Mouse (Mus musculus) adrenal gland, postnatal 4 days (tissue): ENCODE results near the gene Rasl11a. TPM values are rescaled to one million over a fixed set of nuclear protein-coding genes. Genes with fewer than 3 reads are reported as not detected.

ENCODE experiments used
- DNase-seq, 2 experiments: peaks; one replicate each; pipeline ENCODE4 v3.0.0; 2021 to 2022; ENCODE audit warnings: low spot score in 2 of 2, mixed read lengths in 2 of 2
- long read RNA-seq, 2 experiments: library from polyadenylated mRNA; stranded (forward); transcript quantifications; one replicate each; pipeline ENCODE4 v2.0.0; 2021
- total RNA-seq, 2 experiments: library from RNA; stranded (reverse); gene quantifications; 2 replicates each; pipeline ENCODE4 v1.2.3; 2021

The Rasl11a gene
- total RNA-seq, result 10 to 100 TPM in 1 of 2 experiments, 1 to 10 TPM in 1; 8.5 to 18.1 TPM
- long read RNA-seq, experiment 1, transcript Rasl11a-201 (4 exons, 1,126 nt), result major isoform, 7 of 7 reads
- long read RNA-seq, experiment 1, partial matches to known transcripts, result 0 of 7 reads
- long read RNA-seq, experiment 1, other reads (novel, unspliced or antisense), result 0 of 7 reads
- long read RNA-seq, experiment 2, transcript Rasl11a-201 (4 exons, 1,126 nt), result major isoform, 31 of 35 reads
- long read RNA-seq, experiment 2, partial matches to known transcripts, result 2 of 35 reads
- long read RNA-seq, experiment 2, other reads (novel, unspliced or antisense), result 2 of 35 reads

DNA sequence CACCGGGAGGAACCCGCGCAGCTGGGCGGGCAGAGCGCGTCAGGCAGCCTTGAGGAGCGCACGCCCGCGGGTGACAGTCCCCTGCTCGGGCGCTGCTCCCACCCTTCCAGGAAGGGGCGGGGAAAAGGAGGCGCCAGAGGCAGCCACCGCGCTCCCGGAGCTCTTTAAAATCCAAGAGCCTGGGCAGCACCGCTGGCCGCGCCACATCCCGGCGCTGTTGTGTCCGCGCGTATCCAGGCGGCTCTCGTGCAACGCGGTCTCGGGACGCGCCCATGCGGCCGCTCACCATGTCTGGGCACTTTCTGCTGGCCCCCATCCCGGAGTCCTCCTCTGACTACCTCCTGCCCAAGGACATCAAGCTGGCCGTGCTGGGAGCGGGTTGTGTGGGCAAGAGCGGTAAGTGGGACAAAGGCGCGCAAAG lies at the start of gene Rasl11a:
TSS of gene Rasl11a (plus strand) at position 127 of the 421 bp plus-strand sequence.
- peak; percentile 66 to 73 for DNase-seq

DNA sequence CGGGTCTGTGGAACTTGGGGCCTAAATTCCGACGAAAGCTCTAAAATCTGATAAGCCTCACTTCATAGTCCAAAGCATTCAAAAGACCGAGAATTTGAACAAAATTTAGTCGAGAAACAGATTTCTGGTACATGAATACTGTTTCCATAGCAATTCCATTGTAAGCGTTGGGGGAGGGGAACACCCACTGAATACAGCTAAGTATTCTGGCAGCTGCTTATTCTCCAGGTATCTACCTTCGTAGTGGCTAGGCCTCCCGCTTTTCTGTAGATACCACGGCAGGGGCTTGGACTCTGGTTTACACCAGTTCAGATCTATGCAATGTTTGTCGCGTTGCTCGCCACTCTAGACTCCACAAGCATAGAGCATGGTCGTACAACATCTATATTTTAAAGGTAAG lies 49.1 kb upstream of the Rasl11a start:
- DNase-seq, result no peak

DNA sequence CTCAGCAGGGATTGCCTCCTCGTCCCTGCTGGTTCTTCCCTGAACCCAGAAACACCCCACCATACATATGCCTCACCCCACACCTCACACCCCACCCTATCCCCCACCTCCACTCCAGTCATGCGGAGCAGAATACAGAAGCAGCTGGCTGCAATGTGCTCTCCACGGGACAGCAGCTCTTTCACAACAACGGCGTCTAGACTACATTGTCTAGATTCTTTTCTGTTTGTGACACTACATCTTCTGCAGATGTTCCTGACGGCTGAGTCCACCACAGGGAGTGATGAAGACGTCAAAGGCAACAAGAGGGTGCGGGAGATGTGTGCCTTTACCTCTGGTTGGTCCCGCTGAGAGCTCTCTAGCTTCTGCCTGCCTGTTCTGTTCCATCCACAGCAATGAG lies 46.8 kb upstream of the Rasl11a start:
- DNase-seq, result no peak

DNA sequence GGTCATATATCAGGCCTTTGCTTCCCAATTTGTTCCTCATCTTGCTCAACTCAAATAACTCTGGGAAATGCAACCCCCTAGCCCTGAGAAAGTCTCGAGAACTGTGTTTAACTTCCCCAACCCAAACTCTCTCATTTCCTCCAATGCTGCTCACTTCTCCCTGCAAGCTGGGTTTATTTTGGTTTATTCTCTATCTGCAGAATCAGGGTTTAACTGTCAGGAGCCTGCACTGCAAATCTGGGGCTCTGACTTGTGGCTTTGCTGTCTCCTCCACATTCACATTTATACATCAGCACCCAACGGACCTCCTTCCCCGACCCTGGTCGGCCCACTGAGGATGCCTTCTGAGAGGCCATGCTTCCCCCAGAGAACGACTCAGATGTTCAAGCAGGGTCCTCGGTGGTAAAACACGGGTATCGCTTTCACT lies 38.9 kb upstream of the Rasl11a start:
- no peak for DNase-seq

DNA sequence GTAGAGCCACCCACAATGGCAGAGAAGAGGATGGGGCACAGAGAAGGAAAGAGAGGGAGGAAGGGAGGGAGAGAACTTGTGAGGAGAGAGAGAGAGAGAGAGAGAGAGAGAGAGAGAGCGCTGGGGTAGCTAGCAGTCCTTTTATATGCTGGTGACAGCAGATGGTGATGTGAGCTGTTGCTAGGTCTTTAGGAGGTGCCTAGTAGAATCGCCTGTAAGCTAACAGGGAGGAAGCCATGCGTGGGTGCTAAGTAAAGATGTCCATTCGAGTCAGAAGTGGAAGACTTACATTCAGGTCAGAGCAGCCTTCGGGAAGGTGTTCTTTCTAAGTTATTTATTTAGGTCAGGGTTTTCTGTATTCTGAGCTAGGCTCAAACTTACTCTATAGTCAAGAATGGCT lies 34.9 kb upstream of the Rasl11a start:
- DNase-seq, result no peak

DNA sequence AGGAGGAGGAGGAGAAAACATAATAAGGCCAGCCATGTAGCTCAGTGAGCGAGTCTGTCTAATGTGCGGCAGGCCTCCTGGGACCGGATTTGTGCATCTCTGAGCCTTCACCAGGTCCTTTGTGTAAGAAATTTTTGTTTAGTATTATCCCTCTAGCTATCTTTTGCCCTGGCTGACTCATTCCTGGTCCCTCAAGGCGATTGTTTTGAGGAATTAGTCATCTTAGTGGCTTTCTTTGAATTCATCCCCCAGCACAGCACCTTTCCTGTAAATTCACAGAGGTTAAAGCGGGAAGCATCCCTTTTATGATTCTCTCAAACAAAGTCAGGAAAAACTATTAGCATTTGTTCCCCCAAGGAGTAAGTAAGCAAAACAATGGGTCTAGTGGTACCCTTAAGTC lies 32.0 kb upstream of the Rasl11a start:
- no peak for DNase-seq

DNA sequence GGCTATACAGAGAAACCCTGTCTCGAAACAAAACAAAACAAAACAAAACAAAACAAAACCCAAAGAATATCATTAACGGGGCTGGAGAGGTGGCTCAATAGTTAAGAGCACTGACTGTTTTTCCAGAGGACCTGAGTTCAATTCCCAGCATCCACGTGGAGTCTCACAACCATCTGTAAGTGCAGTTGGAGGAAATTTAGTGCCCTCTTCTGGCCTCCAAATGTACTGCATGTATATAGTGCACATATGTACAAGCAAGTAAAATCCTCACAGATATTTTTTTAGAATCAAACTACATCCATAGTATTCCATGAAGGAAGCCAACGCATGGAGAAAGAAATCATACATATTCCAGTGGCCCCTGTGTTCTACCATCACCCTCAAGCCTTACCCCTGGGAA lies 31.4 kb upstream of the Rasl11a start:
- no peak for DNase-seq

DNA sequence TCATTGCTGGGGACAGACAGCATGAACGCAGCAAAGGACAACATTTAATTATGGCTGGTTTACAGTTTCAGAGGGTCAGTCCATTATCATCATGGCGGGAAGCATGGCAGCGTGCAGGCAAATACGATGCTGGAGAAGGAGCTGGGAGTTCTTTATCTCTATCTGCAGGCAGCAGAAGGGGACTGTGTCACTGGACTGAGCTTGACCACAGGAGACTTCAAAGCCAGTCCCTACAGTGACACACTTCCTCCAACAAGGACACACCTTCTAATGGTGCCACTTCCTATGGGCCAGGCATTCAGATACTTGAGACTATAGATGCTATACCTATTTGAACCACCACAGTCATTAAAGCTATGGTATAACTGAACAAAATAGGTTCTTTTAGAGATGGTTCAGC lies 29.5 kb upstream of the Rasl11a start:
- DNase-seq, result no peak

DNA sequence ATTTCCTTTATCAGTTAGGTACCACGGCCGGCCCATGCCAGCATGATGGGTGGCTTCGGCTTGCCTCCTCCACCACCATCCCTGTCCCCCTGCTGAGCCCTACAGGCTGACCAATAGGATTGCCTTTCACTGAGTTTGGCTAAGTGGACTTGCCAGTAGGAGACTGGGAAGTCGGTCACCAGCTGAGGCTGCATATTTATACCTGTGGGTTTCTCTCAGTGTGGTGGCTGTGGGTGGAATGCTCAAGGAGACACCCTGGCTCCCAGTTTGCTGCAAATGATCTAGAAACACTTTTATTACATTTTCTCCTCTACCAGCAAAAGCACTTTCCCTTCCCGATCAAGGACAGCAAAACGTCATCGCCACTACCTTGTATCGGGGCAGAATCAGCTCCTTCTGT lies 27.3 kb upstream of the Rasl11a start:
- no peak for DNase-seq

DNA sequence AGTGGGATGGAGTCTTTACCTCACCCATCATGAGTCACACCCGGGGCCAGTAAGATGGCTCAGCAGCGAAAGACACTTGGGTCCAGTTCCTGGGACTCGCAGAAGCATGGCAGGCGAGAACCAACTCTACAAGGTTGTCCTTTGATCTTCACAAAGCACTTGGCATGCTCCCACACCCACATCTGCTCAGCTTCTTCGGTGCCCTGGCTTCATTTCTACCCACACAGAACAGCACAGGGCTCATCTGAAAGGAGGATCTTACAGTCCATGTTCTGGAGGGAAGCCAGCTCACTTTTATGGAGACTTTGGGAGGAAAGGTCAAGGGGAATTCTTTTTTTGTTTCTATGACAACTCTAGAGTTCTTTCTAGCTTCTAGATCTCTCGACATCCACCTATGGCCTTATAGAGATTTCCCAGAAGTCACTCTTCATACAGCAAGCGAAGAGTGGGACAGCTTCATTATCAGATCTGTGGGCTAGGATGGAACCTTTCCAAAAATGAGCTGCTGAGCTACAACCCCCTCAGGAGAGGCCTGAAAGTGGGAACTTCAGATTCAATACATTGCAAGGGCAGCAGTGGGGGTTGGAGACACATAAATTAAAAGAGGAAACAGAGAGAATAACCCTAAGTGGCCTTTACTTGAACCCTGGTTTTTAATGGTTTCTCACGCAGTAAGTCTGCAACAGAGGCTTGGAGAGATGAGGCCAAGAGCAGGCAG lies 25.8 kb upstream of the Rasl11a start:
- no peak for DNase-seq

DNA sequence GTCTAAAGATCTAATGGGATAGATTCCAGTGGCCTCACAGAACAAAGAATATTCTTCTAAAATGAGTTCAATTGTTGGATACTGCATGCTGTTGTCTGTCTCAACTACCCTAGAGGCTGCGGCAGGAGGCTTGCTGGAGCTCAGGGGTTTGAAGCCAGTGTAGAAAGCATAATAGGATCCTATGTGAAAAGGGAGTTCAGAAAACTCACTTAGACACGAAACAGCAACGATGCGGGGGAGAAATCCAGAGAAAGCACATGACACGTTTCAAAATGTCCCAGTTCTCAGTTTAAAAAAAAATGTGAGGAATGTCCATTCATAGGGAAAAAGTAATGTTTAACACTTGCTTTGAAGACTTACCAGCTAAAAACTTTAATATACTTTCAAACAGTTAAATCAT lies 21.9 kb upstream of the Rasl11a start:
- no peak for DNase-seq

DNA sequence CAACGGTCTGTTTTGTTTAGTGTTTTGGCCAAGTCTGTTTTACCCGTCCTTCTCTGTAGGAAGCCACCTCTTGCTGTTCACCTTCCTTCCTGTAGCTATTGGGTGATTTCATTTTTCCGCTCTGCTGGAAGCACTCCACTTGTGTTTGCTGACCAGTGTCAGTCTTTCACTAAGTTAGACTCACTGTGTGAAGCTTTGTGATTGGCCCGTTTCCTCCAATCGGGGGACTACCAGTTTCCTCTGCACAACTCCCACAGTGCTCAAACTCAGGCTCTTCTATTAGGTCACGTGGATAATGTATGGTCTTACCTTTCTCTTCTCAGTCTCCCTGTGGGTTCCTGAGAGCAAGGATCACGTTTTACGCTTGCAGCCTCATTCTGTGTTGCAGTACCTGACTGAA lies 15.3 kb upstream of the Rasl11a start:
- no peak for DNase-seq

DNA sequence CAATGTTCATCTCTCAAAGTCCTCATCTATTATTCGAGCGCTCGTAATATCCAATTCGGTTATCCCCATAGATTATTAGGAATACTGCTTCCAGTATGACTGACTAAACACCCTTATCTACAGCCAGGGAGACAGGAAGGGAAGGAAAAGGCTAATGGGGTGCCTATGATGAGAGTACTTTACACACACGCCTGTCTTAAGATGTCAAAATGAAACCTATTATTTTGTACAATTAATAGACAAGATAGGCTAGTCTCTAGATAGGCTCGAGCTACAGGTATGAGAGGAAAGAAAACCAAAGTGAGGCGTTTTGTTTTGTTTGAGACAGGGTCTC lies 12.5 kb upstream of the Rasl11a start:
- no peak for DNase-seq

DNA sequence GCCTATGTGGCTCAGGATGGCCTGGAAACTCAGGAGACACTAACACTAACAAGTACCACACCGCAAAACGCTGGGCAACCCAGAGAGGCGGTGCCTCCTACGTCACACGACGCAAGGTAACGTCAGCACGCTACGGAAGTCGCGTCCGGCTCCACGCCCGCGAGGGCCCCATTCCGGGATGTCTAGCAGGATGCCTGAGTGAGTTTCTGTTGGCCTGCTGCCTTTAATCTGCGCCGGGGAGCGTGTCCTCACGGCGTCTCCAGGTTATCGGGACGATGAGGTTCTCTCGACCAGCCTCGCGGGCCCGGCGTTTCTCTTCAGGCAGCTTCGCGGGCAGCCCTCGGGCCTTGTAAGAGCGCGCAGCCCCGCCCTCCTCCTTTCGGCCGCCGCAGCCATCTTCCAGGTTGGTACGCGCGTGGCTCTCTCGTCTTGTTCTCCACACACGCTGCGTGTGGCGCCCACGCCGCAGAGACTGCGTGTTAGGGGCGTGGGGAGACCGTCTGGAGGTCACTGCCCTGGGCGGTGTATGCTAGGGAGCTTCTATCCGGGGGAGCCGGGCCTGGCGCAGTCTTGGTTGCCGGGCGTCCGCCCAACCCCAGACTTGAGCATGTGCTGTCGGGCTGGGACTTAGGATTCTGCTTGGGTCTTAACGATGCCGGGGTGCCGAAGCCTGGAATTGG lies 12.0 kb upstream of the Rasl11a start, which contains the start of gene Rpl21:
TSS of gene Rpl21 (plus strand) at position 122 of the 680 bp plus-strand sequence.
- DNase-seq, result peak; percentile 86 to 90

DNA sequence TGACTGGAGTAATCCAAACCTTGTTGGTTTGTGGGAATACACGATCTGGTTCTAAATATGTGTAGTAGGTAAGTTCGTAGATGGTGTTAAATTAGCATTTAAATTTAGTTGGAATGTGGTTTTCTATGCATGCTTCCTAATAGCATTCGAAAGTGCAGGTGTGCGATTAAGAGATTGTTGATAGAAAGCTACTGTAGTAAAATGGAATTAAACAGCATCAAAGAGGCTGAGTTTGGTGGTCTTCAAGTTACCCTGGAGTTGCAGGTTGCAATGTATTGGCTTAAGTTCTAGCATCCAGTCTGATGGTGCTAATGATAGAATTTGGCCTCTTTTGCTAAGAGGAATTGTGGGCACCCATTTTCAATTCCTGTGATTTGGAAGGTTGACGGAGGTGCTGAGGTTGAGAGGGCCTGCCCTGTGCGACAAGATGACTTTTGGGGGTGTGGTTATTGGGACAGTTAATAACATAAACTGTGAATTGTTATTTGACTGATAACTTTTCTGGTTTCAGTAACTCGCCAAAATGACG lies 11.1 kb upstream of the Rasl11a start:
- no peak for DNase-seq

DNA sequence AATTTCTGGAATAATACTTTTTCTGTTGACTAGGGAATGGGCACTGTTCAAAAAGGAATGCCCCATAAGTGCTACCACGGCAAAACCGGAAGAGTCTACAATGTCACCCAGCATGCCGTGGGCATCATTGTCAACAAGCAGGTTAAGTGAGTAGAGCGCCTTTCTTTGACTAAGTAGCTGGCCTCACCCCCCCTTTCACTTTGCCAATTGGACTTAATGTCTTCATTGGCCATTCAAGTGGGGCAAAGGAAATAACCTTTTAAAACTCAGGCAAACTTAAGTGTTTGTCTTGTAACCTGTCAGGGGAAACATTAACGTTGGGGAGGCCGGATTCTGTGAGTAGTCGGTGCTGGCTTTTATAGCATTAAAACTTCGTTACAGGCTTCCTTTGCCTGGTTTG lies 9.9 kb upstream of the Rasl11a start:
- no peak for DNase-seq

DNA sequence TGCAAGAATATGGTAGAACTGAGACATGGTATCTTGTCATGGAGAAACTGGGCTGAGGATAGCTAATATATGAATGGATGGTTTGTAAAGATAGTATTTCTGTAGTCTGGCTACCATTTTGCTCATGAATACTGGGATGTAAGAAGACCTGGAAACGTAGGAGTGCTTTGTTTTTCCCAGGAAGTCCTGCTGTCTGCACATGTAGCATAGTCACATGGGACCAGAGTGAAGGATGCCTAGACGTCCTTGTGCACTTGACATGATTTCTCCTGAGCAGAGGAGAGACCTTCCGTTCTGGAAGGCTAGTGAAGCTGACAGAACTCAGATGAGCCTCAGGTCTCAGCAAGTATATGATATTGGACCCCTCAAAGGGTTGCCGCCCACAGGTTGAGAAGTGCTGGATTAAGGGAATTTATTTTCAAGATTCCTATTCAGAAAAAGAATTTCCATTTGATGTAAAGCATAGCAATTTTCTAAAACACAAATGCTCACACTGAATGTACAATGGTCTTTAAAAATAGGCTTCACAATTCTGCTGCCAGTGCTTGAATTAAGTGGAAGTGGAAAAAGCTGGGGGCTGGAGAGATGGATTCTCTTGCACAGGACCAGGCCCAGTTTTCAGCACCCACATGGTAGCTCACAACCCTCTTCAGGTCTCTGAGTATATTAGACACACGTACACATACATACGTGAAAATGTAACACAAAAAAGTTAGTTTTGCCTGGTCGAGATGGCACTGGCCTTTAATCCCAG lies 6.7 kb upstream of the Rasl11a start:
- DNase-seq, result no peak

DNA sequence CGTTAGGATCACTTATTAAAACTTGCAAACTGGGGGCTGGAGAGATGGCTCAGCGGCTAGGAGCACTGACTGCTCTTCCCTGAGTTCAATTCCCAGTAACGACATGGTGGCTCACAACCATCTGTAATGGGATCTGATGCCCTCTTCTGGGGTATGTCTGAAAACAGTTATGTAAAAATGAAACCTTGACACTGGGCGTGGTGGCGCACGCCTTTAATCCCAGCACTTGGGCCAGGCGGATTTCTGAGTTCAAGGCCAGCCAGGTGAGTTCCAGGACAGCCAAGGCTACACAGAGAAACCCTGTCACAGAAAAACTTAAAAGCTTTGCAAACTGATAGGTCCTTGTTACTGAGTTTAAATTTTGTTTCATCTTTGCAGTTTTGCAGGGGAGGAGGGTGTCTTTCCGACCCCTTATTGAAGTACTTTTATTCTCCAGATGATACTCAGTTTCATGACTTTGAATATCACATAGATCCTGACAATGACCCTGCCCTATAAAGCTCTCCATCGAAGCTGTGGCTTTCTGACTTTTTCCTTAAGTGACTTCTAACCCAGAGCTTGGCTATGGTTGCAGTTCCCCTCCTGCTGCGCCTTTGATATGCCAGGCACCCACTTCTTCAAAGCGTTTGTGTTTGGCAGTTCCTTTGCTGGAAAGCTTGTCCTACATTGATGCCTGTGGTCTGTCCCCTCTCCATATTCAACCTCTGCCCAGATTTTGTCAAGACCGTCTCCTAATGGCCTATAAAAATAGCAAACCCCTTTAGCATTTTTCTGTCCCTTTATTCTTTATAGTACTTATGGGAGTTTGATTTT lies 5.8 kb upstream of the Rasl11a start:
- no peak for DNase-seq

DNA sequence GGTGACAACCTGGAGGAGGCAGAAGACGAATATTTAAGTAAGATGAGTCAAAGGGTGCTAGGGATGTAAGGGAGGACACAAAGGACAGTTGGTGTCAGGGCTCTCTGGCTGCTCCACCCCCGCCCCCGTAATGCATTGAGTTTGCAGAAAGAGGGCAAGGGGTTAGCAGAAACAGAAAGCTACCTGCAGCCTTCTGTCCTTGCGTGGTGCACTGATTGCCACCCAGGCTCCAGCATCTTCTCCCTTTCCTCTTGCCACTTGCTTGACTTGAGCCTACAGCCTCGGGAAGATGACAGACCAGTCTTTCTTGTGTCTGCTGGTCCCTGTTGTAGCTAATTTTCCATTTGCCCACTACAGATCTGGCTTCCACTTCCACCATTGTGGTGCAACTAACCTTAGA lies 5.1 kb upstream of the Rasl11a start:
- no peak for DNase-seq

DNA sequence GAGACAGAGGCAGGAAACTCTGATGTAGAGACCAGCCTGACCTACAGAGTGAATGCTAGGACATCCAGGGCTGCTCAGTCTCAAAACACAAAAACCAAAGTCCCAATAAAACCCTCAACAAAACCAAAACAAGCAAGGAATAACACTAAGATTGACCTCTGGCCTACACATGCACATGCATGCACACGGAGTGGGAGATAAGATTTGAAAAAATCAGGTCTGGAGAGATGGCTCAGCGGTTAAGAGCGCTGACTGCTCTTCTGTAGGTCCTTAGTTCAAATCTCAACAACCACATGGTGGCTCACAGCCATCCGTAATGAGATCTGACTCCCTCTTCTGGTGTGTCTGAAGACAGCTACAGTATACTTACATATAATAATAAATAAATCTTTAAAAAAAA lies 4.4 kb upstream of the Rasl11a start:
- DNase-seq, result no peak

DNA sequence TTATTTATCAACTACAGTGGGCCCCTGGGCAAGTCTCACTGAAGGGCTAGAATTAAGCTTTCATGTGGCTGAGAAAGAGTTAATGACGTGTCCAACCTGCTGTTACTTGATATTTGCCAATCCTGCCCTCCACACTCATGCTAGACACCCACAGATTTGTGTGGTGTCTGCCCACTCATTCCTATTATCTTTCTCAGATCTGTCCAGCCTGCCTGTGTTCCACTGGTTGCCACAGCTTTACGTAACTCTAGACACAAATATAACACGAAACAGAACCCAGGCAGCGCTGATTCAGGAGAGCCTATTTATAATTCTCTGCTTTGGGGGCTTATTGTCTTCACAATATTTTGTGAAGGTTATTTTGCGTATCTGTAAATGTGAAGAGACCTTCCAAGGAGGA lies 3.6 kb upstream of the Rasl11a start:
- DNase-seq, result no peak
